Mouse (Mus musculus): ENCODE measurements around the gene Oxct2a.

DNA sequence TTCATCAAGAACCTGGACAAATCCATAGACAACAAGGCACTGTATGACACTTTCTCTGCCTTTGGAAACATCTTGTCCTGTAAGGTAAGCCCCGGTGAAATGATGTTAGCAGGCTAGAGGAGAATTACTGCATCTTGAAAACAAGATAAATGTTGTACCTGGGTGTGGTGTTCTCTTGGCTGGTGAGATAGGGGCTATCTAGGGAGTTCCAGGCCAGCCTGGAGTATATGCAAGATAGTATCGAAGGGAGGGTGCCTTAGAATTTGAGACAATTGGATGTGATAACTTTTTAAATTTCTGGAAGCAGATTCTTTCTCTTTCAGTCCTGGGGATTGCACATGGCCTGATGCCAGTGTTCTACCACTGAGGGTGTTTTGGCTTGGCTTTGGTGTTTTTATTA lies 36.6 kb downstream of the Oxct2a start:
- TF ChIP-seq MEF2A (IDR thresholded peaks at IDR 0.05; ENCODE audit: borderline replicate concordance, low read depth, low read length): no peak
- TF ChIP-seq EP300 (IDR thresholded peaks at IDR 0.05; ENCODE audit: low read length): no peak
- TF ChIP-seq CTCF (conservative IDR thresholded peaks at IDR 0.05 in 1 of 2, IDR thresholded peaks at IDR 0.05 in 1 of 2; ENCODE audit: low read depth in 2 of 2, low read length in 2 of 2): no peak
- no peak for TF ChIP-seq MAFK (IDR thresholded peaks at IDR 0.05; ENCODE audit: insufficient replicate concordance, low read length)
- TF ChIP-seq SIN3A (IDR thresholded peaks at IDR 0.05; ENCODE audit: low read length): no peak
- TF ChIP-seq UBTF (IDR thresholded peaks at IDR 0.05; ENCODE audit: low read depth, low read length): no peak
- TF ChIP-seq CHD1 (IDR thresholded peaks at IDR 0.05; ENCODE audit: low read depth, low read length): no peak
